Mouse (Mus musculus) forelimb bud, embryonic 11.5 days (tissue): ENCODE results near the gene Fam129b.
A peak's percentile ranks its signal among the peaks of the same experiment; 100 is the strongest.

Experiments used
- DNase-seq: peaks from one replicate; pipeline ENCODE4 v3.0.0-alpha.2; 2012; ENCODE audit warnings: low read depth, low spot score

The Fam129b gene

DNA sequence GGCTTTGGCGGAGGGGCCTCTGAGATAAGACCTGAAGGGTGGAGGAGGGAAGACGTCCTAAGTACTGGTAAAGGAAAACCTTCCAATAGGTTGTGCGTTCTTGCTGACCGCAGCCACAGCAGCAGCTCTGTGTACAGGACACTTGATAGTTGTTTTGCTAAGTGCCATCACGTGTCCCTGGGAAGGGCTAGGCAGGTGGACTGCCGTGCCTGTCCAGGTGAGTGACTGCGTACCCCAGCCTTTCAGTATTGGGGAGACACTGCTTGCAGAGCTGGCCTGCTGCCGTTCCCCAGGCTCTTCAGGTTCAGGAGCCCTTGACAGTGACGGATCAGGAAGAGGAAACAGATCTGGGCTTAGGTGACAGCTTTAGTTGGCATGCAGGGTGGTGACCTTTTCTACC, 15.4 kb downstream of the Fam129b start:
- no peak for DNase-seq

DNA sequence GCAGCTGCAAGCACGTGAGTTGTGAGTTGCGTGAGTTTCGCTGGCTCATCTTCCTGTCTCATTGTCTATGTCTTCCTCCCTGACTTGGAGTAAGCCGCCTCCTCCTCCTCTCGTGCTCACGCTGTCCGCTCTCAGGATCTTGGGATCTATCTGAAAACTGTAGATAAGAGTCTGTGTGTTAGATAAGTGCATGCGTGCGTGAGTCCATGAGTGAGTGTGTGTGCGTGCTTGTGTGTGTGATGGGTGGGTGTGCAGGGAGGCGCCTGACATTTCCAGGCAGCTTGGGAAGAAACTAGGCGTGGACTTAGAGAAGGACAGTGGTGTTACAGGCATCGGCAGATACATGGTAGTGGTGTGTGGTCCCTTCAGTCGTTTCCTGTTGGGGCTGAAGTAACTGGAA, 16.6 kb downstream of the Fam129b start:
- no peak for DNase-seq

GRCm38 (mm10) chr2:32894097-32894496, 18.2 kb downstream of the Fam129b start:
- no peak for DNase-seq

DNA sequence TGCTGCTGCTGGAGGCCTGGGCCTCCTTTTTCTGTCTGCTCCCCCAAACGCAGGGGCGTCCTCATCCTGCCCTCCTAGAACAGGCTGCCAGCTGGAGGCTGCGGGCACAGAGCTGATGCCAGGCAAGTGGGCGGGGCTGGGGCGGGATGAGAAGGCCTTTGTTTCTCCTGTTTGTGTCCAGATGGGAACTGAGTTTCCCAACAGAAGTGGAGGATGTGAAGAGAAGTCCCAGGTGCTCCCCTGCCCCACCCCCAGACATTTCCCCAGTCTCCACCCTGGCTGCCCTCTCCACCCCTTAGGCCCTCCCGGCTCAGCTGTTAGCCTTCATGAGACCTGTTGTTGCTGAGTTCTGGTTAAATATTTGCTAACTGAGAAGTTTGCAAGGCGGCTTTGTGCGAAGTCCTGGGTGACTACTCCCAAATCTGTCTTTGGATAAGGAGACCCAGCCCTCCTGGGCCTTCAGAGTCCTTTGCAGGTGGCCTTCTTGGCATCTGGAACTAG, 19.7 kb downstream of the Fam129b start:
- DNase-seq = no peak

- no peak for DNase-seq
These were observed 20.7 kb downstream of the Fam129b start for GRCm38 (mm10) chr2:32896507-32897147.

DNA sequence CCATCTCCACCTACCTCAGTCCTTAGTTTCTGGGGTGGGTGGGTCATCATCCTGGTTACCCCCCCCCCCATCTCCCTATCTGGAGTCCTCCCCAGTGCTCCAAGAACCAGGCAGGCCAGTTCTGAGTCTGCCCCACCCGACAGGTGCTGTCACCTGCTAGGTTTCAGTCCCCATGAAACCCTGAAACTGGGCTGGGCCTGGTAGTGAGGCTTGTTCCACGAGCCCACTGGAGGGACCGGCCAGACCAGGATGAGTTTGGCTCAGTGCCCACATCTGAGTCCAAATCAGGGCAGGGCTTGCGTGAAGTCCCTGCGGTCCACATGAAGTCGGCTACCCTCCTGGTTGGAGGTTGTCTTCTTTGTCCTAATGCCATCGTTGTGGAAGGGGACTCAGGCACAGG, 23.1 kb downstream of the Fam129b start:
- DNase-seq = no peak

- DNase-seq = no peak
These were observed 26.2 kb downstream of the Fam129b start for GRCm38 (mm10) chr2:32902126-32902525.

- no peak for DNase-seq
These were observed 27.6 kb downstream of the Fam129b start for GRCm38 (mm10) chr2:32903470-32903869.

DNA sequence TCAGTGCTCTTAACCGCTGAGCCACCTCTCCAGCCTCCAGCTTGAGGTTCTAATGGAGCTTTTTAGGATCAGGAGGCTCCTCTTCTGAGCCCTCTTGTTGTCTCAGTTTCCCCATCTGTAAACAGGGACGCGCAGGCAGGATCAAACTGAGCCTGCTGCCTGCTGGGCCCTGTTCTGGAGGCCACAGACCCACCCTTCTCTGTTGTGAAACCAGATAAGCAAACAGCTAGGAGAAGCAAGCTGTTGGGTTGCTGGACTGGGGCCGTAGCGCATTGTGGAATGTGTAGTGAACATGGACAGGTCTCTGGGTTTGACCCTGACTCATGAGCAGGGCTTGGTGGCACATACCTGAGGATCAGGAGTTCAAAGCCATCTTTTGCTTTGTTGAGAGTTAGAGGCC, 28.7 kb downstream of the Fam129b start:
- DNase-seq = no peak

GRCm38 (mm10) chr2:32905297-32905696, 29.4 kb downstream of the Fam129b start:
- DNase-seq = no peak

DNA sequence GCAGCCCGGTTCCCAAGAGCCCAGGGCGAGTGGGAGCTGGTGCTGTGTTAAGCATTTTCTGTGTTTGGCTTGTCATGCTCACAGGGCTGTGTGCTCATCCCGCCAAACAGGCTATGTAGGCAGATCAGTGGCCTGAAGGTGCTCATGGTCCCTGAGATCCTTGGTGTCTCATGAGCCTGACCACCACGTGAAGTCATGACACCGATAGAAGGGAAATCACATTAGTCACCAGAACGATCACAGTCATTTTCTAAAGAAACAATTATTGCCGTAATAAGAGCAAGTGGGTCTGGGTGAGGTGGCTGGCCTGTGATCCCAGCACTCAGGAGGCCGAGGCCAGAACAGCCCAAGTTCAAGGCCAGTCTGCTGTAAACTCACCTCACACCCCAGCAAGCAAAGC, 31.5 kb downstream of the Fam129b start:
- DNase-seq = no peak

GRCm38 (mm10) chr2:32908272-32908671, 32.4 kb downstream of the Fam129b start:
- peak; percentile 40 for DNase-seq

- no peak for DNase-seq
These were observed 32.9 kb downstream of the Fam129b start for GRCm38 (mm10) chr2:32908796-32909195.

GRCm38 (mm10) chr2:32911639-32912182, 35.8 kb downstream of the Fam129b start:
- DNase-seq = no peak

DNA sequence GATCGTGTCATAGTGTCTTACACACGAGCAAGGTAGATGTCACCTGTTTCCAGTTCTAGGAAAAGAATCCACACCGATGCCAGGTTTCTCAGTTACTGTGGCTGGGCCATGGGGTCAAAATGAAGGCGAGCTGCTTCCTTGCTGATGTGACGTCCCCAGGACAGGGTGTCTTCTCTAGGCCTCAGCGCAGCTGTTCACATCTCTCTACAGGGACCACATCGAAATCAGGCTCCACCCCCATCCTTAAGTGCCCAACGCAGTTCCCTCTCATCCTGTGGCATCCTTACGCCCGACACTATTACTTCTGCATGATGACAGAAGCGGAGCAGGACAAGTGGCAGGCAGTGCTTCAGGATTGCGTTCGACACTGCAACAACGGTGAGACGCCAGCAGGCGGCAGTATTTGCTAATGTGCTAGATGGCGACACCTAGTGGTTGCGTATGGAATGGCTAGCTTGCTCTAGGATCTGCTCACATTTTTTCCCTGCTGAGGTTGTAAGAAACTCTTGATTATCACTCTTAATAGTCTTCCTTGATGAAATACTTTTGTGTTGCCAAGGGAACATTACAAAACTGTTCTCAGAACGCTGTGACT, 36.4 kb downstream of the Fam129b start:
- DNase-seq = peak; percentile 94

- DNase-seq = no peak
These were observed 38.4 kb downstream of the Fam129b start for GRCm38 (mm10) chr2:32914362-32914761.

- DNase-seq = peak; percentile 37
These were observed 39.0 kb downstream of the Fam129b start for GRCm38 (mm10) chr2:32914896-32915295.

GRCm38 (mm10) chr2:32917526-32917925, 41.6 kb downstream of the Fam129b start:
- no peak for DNase-seq

DNA sequence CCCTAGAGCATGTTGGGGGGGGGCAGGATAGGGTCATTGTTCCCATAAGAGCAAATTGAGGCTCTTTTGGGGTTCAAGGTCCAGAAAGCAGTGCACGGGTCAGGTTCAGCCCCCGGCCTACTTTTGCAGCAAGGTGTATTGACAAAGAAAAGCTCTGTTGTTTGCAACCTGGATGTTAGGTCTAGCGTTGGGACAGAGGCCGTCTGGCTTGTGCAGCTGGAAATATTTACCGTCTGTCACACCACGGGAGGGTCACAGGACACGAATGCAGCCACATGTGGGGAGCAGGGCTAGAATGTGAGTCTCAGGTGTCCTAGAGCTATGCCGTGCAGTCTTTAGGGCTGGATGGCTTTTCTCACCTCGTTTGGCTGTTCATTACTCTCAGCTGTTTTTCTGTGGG, 42.5 kb downstream of the Fam129b start:
- peak; percentile 80 for DNase-seq

- DNase-seq = no peak
These were observed 45.3 kb downstream of the Fam129b start for GRCm38 (mm10) chr2:32921235-32921634.

GRCm38 (mm10) chr2:32921801-32922380, 46.0 kb downstream of the Fam129b start:
- DNase-seq = no peak

- no peak for DNase-seq
These were observed 46.6 kb downstream of the Fam129b start for GRCm38 (mm10) chr2:32922564-32922963.
